Mouse (Mus musculus): ENCODE data around the gene Ndufa6.

GRCm38 (mm10) chr15:82379871-82380713 lies 26.0 kb upstream of the Ndufa6 start, which contains the start of gene Cyp2d22:
- no peak for TF ChIP-seq CTCF (IDR thresholded peaks at IDR 0.05; ENCODE audit: low read depth)
- no peak for TF ChIP-seq EP300 (IDR thresholded peaks at IDR 0.05; ENCODE audit: low read depth)
